Mouse (Mus musculus) cerebellum, postnatal 10 days (tissue): ENCODE results near the gene Grin2a.

Source experiments
- DNase-seq, 2 experiments: peaks; one replicate each; pipeline ENCODE4 v3.0.0; 2021; ENCODE audit warnings: mixed read lengths in 2 of 2

Gene Grin2a

DNA sequence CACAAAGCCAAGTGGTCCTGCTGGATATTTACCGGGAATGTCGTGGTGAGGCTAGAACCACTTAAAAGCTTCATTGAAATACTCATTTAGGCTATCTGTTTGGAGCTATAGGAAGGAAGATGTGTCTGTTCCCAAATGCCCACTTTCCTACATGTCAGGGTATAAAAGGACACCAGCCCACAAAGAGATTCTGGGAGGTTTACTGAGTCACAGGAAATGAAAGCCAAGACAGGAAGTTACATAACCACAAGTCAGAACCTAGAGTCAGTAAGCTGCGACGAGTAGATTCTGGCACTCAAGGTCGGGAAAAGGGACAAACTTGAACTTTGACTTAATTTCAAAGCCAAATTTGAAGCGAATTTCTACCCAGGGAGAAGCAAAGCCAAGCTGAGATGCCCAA is 30.9 kb downstream of the Grin2a start:
- DNase-seq, result no peak

- DNase-seq, result no peak
Measured at GRCm38 (mm10) chr16:9962482-9962881, 32.9 kb downstream of the Grin2a start.

DNA sequence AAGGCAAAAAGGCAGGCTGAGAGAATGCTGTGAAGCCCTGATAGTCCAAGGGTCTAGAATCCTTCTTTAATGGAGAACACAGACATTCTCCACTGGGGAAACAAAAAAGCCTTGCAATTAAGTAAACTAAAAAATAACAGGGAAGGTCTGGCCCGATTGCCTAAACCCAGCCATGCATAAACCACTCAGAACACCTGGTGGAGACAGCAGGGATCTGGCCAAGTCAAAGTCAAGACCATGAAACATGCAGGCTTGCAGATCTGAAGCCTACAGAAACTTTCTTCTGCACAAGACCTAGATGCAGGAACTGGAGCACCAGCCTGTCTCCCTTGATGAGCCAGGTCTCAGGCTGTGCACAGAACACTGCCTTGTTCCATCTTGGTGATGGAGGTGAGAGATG is 36.0 kb downstream of the Grin2a start:
- no peak for DNase-seq

DNA sequence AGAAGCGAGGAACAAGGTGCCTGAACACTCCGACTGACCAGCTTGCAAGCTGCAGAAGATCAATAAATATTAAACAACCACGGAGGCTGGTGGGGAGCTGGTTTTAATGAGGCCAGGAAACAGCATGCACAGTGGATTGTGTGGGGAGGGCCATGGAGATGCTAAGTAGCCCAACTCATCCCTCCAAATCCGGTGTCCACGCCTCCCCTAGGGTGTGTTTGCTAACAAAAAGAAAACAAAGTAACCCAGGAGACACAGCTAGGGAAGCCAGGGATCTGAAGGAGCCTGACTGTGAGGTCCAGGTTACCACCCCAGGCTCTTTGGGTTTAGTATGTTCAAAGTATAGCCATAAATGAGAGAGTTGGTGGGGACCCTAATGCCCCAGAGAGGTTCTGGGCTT is 41.1 kb downstream of the Grin2a start:
- DNase-seq, result no peak

DNA sequence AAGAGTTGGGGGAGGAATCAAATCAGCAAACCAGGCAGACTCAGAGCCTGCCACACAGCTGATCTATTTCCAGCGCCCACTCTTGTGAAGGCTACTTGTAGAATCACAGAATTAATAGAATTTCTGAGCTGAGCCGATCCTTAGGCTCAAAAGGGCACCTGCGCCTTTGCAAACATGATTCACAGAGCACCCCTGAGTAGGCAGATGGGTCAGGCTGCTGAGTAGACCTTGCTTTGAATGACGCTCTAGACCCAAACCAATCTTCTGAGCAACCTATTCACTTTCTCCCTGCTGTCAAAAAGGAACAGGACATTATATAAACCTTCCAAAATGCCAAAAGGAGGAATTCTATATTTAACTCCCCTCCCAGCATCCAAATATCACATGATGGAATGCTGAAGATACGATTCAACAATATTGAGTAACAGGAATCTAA is 41.9 kb downstream of the Grin2a start:
- no peak for DNase-seq

DNA sequence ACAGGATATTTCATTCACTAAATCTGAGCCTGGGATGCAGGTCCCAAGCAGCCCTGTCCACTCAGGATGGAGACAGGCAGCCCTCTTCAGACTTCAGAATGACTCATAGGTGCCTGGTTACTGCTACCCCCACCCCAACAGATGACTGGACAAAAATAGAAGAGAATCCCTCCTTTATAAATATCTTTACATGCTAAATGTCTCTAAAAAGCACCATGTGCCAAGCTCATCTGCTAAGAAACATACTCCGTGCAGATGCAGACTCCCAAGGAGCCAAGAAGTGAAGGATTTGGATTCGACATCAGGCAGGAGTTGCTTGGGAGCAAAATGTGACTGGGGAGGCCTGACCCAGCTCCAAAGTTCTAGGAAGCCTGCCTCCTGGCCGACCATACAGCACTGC is 46.1 kb downstream of the Grin2a start:
- DNase-seq, result no peak

GRCm38 (mm10) chr16:9947430-9947829 is 47.9 kb downstream of the Grin2a start:
- DNase-seq, result no peak

GRCm38 (mm10) chr16:9944836-9945235 is 50.5 kb downstream of the Grin2a start:
- DNase-seq, result no peak

DNA sequence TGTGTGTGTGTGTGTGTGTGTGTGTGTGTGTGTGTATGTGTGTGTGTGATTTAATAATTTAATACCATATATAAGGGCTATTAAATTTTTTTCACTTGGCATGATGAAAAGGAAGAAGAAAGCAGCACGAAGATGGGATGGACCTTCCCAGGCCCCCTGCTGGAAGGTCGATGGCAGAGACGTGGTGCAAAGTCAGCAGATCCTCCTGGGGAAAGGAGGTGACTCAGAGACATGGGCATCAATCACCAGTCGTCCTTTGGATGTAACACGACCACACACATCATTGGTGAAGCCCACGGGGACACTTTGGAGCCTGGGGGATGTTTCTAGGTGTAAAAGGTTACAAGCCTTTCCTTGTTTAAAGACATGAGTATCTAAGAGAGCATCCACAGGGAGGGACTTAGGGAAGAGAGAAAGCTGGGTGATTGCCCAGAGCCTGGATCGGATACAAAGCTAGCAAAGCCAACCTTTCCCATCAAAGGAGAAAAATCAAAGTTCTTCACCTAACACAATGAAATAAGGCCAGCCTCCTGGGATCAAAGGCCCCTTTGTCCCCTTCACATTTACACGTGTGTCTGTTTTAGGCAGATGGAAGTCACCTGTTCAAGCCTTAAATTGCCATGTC is 53.9 kb downstream of the Grin2a start:
- DNase-seq, result peak; percentile 38 to 45

GRCm38 (mm10) chr16:9940716-9941115 is 54.6 kb downstream of the Grin2a start:
- DNase-seq, result peak; percentile 34 to 47

DNA sequence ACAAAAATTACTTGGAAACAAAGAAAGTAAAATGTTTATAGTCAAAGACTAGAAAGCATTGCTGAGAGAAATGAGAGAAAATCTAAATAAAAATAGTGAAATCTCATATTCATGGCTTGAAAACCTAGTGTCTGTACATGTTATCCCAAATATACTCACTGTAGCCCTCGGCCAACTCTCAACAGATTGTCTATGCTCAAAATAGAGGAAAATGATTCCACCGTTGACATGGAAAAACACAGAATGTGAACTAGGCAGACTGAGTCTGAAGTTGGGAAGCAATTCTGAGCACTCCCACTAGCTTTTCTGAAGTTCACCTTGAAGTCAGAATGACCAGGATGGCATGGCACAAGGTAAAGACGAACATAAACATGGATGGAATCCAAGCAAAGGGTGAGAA is 84.7 kb downstream of the Grin2a start:
- DNase-seq, result no peak

GRCm38 (mm10) chr16:9909225-9909624 is 86.1 kb downstream of the Grin2a start:
- peak; percentile 17 to 33 for DNase-seq

GRCm38 (mm10) chr16:9904443-9904842 is 90.9 kb downstream of the Grin2a start:
- DNase-seq, result no peak

- peak; percentile 80 to 81 for DNase-seq
Measured at GRCm38 (mm10) chr16:9902680-9903463, 92.5 kb downstream of the Grin2a start.

DNA sequence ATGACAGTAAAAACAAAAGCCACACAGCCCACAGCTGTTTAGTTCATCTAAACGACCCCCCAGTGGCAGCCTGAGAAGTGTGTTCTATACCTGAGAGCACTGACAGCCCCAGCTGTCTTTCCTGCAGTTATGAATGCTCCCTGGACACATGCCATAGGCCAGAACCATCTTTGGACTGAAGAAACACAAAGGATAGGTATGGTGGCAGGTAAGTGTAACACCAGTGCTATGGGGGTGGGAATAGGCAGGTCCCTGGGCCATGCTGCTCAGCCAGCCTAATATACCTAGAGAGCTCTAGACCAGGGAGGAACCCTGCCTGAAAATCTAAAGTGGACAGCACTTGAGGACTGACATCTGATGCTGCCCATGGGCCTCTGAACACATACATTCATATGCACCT is 93.9 kb downstream of the Grin2a start:
- peak in 1 of 2 experiments; percentile 8 for DNase-seq

DNA sequence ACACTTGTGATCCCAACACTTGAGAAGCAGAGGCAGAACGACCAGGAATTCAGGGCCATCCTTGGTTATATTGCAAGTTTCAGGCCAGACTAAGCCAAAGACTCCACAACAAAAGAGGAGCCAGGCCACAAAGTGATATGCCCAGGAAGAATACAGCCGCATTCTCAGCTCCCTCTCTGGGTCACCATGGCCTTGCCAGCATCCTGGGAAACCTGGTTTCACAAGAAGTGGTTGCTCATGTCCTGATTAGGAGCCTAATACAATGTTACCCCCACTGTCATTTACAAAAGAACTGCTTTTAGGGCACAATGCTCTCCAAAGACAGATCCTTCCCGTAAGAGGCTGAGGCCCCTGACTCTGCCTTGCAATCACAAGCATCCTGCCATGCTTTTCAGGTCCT is 94.4 kb downstream of the Grin2a start:
- DNase-seq, result no peak

- peak; percentile 35 to 53 for DNase-seq
Measured at GRCm38 (mm10) chr16:9900196-9900595, 95.2 kb downstream of the Grin2a start.

DNA sequence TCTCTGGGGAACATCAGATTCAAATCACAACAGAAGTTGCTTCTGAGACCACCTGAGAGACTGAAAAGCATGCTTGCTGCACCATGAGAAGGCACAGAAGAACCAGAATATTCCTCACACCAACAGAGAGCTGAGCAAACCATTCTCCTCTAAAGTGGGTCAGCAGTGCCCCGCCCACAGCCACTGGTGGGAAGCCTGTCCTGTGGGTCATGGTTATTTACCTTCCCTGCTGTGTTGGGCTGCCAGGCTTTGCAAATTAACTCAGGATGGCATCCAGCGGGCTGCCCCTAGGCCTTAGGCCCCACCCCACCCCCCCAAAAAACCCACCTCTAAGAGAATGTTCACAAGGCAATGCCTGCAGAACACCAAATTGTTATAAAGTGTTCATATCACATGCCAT is 96.2 kb downstream of the Grin2a start:
- DNase-seq, result peak in 1 of 2 experiments; percentile 14

DNA sequence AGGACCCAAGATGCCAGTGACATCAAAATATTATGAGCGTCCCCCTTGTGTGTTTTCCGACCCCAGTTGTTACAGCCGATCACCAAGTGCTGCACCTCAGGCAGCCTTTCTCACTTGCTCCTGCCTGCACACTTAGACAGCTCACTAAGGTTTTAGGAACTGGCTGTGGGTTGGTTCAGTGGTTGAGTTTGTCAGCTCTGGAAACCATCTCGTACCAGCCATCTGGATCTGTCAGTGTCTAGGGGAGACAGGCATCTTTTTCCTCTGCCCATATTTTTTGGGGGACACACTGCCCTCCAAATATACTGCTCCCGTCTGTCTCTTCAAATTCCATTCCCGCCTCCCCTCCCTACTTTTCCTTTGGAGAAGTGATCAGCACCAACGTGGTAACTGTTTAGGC is 99.8 kb downstream of the Grin2a start:
- no peak for DNase-seq

GRCm38 (mm10) chr16:9886155-9886554 is 109.2 kb downstream of the Grin2a start:
- no peak for DNase-seq

GRCm38 (mm10) chr16:9884141-9884540 is 111.2 kb downstream of the Grin2a start:
- DNase-seq, result no peak

DNA sequence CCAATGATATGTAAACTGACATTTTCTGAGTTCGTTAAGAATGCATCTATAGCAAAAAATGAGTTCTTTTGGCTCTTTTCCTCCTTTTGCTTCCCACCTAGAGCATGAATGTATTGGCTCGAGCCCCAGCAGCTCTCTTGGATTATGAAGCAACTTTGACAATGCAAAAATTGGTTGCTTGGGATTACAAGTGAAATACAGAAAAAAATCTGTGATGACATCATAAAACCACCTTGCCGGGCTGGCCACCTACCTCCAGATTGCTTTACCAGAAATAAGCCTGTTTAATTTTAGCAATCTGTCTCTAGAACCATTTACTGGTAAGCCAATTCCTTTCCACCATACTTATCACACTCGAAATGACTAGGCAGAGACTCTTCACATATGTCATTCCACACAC is 112.9 kb downstream of the Grin2a start:
- DNase-seq, result no peak

- peak; percentile 64 to 69 for DNase-seq
Measured at GRCm38 (mm10) chr16:9873001-9873400, 122.4 kb downstream of the Grin2a start.

DNA sequence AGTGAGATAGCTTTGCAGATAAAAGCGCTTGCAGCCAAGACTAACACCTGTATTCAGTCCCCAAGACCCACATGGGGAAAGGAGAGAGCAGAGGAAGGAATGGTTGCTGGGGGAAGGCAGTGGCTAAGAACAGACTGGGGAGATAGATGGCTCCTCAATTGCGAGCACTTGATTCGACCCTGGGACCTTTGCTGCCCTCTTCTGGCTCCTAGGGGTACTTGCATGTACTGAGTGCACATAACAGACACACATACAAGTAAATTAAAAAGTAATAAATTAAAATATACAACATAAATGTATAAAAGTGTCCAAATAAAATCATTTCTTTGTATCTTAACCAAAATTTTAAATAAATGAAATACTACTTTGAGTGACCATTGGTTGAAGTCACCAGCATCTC is 129.7 kb downstream of the Grin2a start:
- DNase-seq, result peak in 1 of 2 experiments; percentile 27

GRCm38 (mm10) chr16:9865039-9865438 is 130.3 kb downstream of the Grin2a start:
- DNase-seq, result no peak
